Mouse (Mus musculus): ENCODE results near the gene Olfr1161. TPM values are rescaled to one million over a fixed set of nuclear protein-coding genes. Genes with fewer than 3 reads are reported as not detected.

The Olfr1161 gene
- polyA plus RNA-seq (2021; fragmentation: Nextera tagmentation): not detected in 2 replicates
- long read RNA-seq, experiment 1: 0 reads
- long read RNA-seq, experiment 2: 0 reads

DNA sequence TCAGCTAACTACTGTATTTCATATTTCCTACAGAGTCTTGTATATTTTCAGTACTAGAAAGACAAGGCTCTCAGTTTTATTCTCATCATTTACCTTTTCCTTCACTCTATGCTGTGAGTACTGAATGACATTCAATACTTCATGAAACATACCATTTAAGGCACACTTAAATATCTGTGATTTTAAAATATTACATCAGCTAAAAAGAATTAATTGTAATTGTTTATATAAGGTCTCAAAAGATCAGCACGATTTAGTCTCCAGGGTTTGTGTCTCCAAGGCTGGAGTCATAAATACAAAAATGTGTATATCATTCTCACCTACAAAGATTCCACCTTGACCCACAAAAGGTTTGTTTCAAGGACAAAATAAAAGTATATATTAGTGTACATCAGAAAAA, at the start of gene Olfr1161:
Olfr1161 (plus strand) TSS at position 301 of the 400 bp plus-strand sequence.

DNA sequence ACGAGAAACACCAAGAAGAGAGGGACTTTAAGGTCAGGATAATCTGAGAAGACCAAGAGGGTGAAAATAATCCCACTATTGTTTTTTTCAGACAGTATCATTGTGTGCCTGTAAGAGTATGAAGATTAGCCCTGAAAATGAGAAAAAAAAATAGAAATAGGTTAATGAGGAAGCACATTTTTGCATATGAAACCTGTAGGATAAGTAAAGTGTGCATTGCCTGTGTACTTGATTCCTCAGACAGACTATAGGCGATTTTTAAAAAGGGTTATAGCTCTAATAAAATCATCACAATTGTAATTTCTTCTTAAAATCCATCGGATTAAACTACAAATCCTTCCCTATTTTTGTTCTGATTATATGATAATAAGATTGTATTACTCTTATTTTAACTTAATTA, 48.0 kb upstream of the Olfr1161 start, which contains the start of gene Olfr74:
Olfr74 (minus strand) TSS at position 101 of the 400 bp plus-strand sequence.

DNA sequence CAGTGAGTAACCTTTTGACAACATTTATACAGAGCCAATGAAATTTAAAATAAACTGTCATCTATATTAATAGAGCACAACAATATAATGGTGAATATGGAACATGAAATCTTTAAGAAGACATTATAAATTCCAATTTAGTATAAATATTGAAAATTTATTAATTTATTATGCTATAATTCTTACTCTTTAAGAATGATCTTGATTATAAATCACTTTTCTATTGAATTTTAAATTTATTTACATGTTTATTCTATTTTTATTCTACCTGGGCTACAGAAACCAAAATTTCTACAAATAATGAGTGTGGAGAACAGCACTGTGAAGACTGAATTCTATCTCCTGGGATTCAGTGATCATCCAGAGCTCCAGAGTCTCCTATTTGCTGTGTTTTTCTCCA, 32.8 kb upstream of the Olfr1161 start, which contains the start of gene Olfr1158:
Olfr1158 (plus strand) TSS at position 301 of the 400 bp plus-strand sequence.

DNA sequence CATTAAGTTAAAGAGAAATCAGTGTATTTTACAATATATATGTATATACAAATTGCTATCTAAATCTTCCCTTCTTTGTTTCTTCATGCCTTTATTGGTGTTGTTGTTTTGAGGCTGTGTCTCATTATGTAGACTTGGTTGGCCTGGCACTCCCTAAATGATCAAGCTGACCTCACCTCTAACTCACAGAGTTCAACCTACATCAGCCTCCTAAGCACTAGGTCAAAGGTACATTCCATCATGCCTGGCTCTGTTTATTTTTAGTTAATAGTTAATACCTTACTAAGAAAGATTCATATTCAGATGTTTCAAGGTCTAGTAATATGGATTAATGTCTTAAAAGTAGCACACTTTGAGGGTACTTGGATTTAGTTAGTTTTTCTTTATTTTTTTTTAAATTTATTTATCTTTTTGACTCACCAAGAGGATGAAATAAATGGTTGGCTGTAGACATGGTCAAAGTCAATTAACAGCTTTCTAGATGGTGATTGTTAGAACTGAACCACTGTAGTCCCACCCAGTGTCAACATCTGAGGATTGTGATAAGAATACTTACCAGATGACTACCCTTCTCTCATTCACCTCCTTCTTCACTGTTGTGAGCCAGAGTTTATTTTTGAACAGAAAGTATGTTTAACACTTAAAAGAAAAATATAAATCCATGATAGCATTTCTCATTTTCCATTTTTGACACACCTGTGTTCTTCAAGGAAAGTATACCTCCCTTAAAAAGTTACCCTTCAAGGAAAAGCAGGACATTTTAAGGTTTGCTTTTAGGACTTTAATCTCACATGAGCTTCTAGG, 14.9 kb upstream of the Olfr1161 start, which contains the start of gene Olfr1160:
Olfr1160 (minus strand) TSS at position 754 of the 804 bp plus-strand sequence.

DNA sequence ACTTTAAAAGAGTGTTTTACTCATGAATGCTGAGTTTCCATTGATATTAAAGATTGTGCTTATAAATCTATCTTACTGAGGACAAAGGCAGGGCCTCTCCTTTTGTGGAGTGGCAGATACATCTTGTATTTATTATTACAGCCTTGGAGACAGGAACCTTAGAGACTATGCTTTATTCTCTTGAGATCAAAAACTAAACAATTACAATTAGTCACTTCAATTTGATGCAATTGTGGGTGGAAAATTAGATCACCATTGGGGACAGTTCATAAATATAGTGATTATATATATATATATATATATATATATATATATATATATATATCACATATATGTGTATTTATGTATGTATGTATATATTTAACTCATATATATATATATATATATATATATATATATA, 15.0 kb downstream of the Olfr1161 start, which contains the start of gene Olfr73:
Olfr73 (minus strand) TSS at position 101 of the 400 bp plus-strand sequence.

DNA sequence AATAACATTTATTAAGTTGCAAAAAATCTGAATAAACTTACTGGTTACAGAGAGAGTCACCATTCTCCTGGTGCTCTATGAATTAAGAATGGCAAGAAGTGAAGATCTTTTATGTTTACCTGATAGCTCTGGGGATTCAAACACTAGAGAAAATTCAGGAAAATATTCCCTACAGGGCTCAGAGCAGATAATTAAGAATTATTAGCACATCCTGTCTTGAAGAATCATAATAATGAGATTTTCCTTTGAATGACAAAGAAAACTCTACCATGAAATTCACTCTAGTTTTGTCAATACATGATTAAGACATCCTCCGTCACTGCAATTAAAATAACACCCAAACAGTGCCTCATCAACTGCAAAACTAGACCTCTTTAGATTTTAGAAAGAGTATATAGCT, 28.5 kb downstream of the Olfr1161 start, which contains the start of gene Olfr1162:
Olfr1162 (minus strand) TSS at position 101 of the 400 bp plus-strand sequence.

DNA sequence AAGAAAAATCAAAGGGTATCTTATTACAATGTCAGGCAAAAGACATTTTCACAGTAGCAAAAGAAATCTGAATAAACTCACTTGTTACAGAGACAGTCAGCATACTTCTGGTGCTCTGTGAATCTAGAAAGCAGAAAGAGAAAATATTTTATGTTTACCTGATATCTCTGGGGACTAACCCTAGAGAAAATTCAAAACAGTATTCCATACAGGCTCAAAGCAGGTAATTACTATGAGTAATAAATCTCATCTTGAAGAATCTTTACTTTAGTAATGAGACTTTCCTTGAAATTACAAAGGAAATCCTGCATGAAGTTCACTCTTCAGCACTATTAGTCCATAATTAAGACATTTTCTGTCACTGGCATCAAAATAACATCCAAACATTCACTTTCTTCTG, 49.2 kb downstream of the Olfr1161 start, which contains the start of gene Olfr1163:
Olfr1163 (minus strand) TSS at position 101 of the 400 bp plus-strand sequence.

Other genes with a start within 250 kb of the Olfr1161 start
- gene Olfr152, start 243.3 kb upstream of the Olfr1161 start, polyA plus RNA-seq (2021; fragmentation: Nextera tagmentation): not detected in 2 replicates
- gene Olfr1143, start 222.2 kb upstream of the Olfr1161 start, polyA plus RNA-seq (2021; fragmentation: Nextera tagmentation): not detected in 2 replicates
- not detected in 2 replicates for gene Olfr1145, start 213.0 kb upstream of the Olfr1161 start, polyA plus RNA-seq (2021; fragmentation: Nextera tagmentation)
- not detected in 2 replicates for gene Olfr1148, start 192.2 kb upstream of the Olfr1161 start, polyA plus RNA-seq (2021; fragmentation: Nextera tagmentation)
- not detected in 2 replicates for gene Olfr1150-ps1, start 178.8 kb upstream of the Olfr1161 start, polyA plus RNA-seq (2021; fragmentation: Nextera tagmentation)
- not detected in 2 replicates for gene Olfr1151, start 166.9 kb upstream of the Olfr1161 start, polyA plus RNA-seq (2021; fragmentation: Nextera tagmentation)
- not detected in 2 replicates for gene Olfr1152, start 156.3 kb upstream of the Olfr1161 start, polyA plus RNA-seq (2021; fragmentation: Nextera tagmentation)
- gene Olfr1153, start 127.8 kb upstream of the Olfr1161 start, polyA plus RNA-seq (2021; fragmentation: Nextera tagmentation): not detected in 2 replicates
- gene Olfr1154, start 117.6 kb upstream of the Olfr1161 start, polyA plus RNA-seq (2021; fragmentation: Nextera tagmentation): not detected in 2 replicates
- gene Olfr1155, start 77.6 kb upstream of the Olfr1161 start, polyA plus RNA-seq (2021; fragmentation: Nextera tagmentation): not detected in 2 replicates
- gene Olfr1156, start 69.7 kb upstream of the Olfr1161 start, polyA plus RNA-seq (2021; fragmentation: Nextera tagmentation): not detected in 2 replicates
- not detected in 2 replicates for gene Olfr1157, start 54.5 kb upstream of the Olfr1161 start, polyA plus RNA-seq (2021; fragmentation: Nextera tagmentation)
- gene Olfr74, start 48.1 kb upstream of the Olfr1161 start, polyA plus RNA-seq (2021; fragmentation: Nextera tagmentation): not detected in 2 replicates
- not detected in 2 replicates for gene Olfr1158, start 32.7 kb upstream of the Olfr1161 start, polyA plus RNA-seq (2021; fragmentation: Nextera tagmentation)
- not detected in 2 replicates for gene Olfr1160, start 14.5 kb upstream of the Olfr1161 start, polyA plus RNA-seq (2021; fragmentation: Nextera tagmentation)
- not detected in 2 replicates for gene Olfr73, start 14.9 kb downstream of the Olfr1161 start, polyA plus RNA-seq (2021; fragmentation: Nextera tagmentation)
- not detected in 2 replicates for gene Olfr1162, start 28.4 kb downstream of the Olfr1161 start, polyA plus RNA-seq (2021; fragmentation: Nextera tagmentation)
- gene Olfr1163, start 49.1 kb downstream of the Olfr1161 start, polyA plus RNA-seq (2021; fragmentation: Nextera tagmentation): not detected in 2 replicates
- not detected in 2 replicates for gene Olfr1164, start 71.2 kb downstream of the Olfr1161 start, polyA plus RNA-seq (2021; fragmentation: Nextera tagmentation)
- not detected in 2 replicates for gene Olfr1166, start 105.5 kb downstream of the Olfr1161 start, polyA plus RNA-seq (2021; fragmentation: Nextera tagmentation)
- not detected in 2 replicates for gene Olfr1167, start 132.4 kb downstream of the Olfr1161 start, polyA plus RNA-seq (2021; fragmentation: Nextera tagmentation)
- not detected in 2 replicates for gene Olfr1168, start 159.1 kb downstream of the Olfr1161 start, polyA plus RNA-seq (2021; fragmentation: Nextera tagmentation)
- not detected in 2 replicates for gene Olfr1170, start 205.6 kb downstream of the Olfr1161 start, polyA plus RNA-seq (2021; fragmentation: Nextera tagmentation)

Measured in layer of hippocampus, adult 6 months (tissue).